Mouse (Mus musculus) intestine, postnatal 0 days (tissue): ENCODE results near the gene Emsy. TPM values are rescaled to one million over a fixed set of nuclear protein-coding genes. Genes with fewer than 3 reads are reported as not detected.
A peak's percentile ranks its signal among the peaks of the same experiment; 100 is the strongest.

Source experiments
- ATAC-seq: fragments of 200-750 bp; cut with Nextera tagmentation; 2 replicates; pipeline ENCODE4 v1.8.0; 2017; ENCODE audit warnings: mild to moderate bottlenecking, moderate TSS enrichment, moderate library complexity
- H3K27ac ChIP-seq: fragments of 300-500 bp; sonication (generic); 2 replicates; pipeline ENCODE4 v1.5.1; 2014; ENCODE audit warnings: mild to moderate bottlenecking, low read depth, low read length, moderate library complexity
- H3K27me3 ChIP-seq: fragments of 300-500 bp; sonication (generic); replicated peaks from 2 replicates; pipeline ENCODE4 v1.6.1; 2014; ENCODE audit warnings: low read length, mixed read lengths; ENCODE audit not compliant: control insufficient read depth, insufficient read depth
- H3K36me3 ChIP-seq: fragments of 300-500 bp; sonication (generic); 2 replicates; pipeline ENCODE4 v1.6.1; 2014; ENCODE audit warnings: mild to moderate bottlenecking, moderate library complexity; ENCODE audit not compliant: control insufficient read depth, insufficient read depth
- H3K4me1 ChIP-seq: fragments of 300-500 bp; sonication (generic); replicated peaks from 2 replicates; pipeline ENCODE4 v1.6.1; 2014; ENCODE audit warnings: antibody characterized with exemption, low read length, mixed read lengths; ENCODE audit not compliant: control insufficient read depth, insufficient read depth
- H3K4me2 ChIP-seq: fragments of 300-500 bp; sonication (generic); replicated peaks from 2 replicates; pipeline ENCODE4 v1.6.1; 2014; ENCODE audit warnings: low read depth, mild to moderate bottlenecking, moderate library complexity
- H3K4me3 ChIP-seq: fragments of 300-500 bp; sonication (generic); 2 replicates; pipeline ENCODE4 v1.5.1; 2014; ENCODE audit warnings: low read depth, low read length
- H3K9ac ChIP-seq: fragments of 300-500 bp; sonication (generic); 2 replicates; pipeline ENCODE4 v1.6.1; 2014; ENCODE audit warnings: mild to moderate bottlenecking, low read depth, low read length
- H3K9me3 ChIP-seq: fragments of 300-500 bp; sonication (generic); 2 replicates; pipeline ENCODE4 v1.6.1; 2016; ENCODE audit warnings: mixed run types; ENCODE audit not compliant: control insufficient read depth
- CTCF ChIP-seq: sonication (generic); IDR thresholded peaks from 2 replicates; pipeline ENCODE4 v1.5.1; 2016; ENCODE audit warnings: low read depth, mild to moderate bottlenecking, control low read depth, antibody characterized with exemption, moderate library complexity
- WGBS: fragments of 180-500 bp; shearing (Covaris S2); extraction: QIAGEN DNeasy Blood & Tissue Kit; methylation state at CpG from one replicate; pipeline ENCODE4 v1.1.7; 2014; 5-methylcytosine and 5-hydroxymethylcytosine counted together
- polyA plus RNA-seq: library from polyadenylated mRNA; unstranded; fragments of >200 nt; fragmentation: Nextera tagmentation; extraction: Ambion mirVana; gene quantifications from 2 replicates; pipeline ENCODE4 v1.2.1, GENCODE M21; 2015

Emsy gene
- polyA plus RNA-seq, 1 experiment from 2014 or later, result 5.8 TPM

DNA sequence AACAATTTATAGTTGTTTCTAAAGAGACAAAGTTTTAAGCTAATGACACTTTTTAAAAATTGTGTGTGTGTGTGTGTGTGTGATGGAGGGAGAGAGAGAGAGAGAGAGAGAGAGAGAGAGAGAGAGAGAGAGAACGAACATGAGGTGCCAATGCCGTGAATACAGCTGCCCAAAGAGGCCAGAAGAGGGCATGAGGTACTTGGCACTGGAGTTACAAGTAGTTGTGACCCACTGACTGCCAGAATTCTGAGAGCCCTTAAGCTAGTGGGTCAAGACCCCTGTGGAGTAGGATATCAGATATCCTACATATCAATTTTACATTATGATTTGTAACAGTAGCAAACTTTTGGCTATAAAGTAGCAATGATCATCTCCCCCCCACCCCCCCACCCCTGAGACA lies 4.9 kb downstream of the Emsy start:
- H3K4me2 ChIP-seq, result no peak overlapping the region
- H3K27ac ChIP-seq, result no peak overlapping the region
- H3K36me3 ChIP-seq, result peaks cover 19% of the 10 kb centered on the region
- H3K9ac ChIP-seq, result no peak overlapping the region
- ATAC-seq, result no peak
- peak; percentile 29; the same call in 1 of the 2 replicates for TF ChIP-seq CTCF
- 79% methylated on average over 2 of the region's 2 CpGs for WGBS
- H3K4me1 ChIP-seq, result no peaks in the 10 kb centered on the region
- no peak overlapping the region for H3K4me3 ChIP-seq
- no peaks in the 10 kb centered on the region for H3K9me3 ChIP-seq
- H3K27me3 ChIP-seq, result no peaks in the 10 kb centered on the region

DNA sequence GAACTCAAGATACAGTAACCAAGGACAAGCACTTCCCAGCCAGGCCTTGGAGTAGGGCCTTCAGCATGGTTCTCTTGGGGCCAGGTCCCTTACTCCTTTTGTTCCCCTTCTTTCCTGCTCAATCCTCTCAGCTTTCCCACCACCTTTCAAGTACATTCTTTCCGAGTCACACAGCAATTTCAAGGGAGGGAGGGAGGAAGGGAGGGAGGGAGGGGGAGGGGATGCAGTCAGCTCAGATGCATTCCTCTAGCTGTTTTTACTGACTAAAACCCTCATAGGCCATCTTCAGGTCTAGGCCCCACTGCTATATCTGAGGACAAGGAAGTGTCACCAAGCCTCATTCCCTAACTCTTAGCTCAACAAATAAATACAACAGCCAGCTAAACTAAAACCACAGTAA lies 12.3 kb downstream of the Emsy start:
- Histone ChIP-seq H3K9ac (no peak overlapping the region), H3K27ac (no peak overlapping the region), H3K9me3 (no peaks in the 10 kb centered on the region), H3K27me3 (no peaks in the 10 kb centered on the region), H3K4me3 (no peak overlapping the region), H3K4me2 (no peak overlapping the region), H3K36me3 (peaks cover 26% of the 10 kb centered on the region; the same call in 1 of the 2 replicates), H3K4me1 (no peaks in the 10 kb centered on the region)
- no peak for ATAC-seq
- no peak for TF ChIP-seq CTCF
- 27% methylated on average over 1 of the region's 1 CpGs for WGBS

DNA sequence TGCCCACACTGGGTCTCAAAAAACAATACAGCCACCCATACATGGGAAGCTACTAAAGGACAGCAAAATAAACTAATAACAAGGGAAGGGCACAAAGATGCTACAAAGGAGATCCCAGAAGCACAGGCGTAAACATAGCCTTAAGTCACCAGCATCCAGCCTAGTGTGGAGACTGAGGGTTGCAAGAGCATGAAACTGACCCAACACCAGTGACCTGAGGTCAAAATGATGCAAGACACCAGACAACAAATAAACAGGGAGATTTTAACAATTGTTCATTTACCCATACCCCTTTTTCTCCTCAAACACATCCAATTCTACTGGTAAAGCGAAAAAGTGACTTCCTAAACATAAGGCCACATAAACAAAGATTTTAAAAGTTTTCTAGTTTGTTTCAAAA lies 20.0 kb downstream of the Emsy start:
- Histone ChIP-seq H3K4me3 (no peak overlapping the region), H3K9me3 (no peaks in the 10 kb centered on the region), H3K36me3 (peaks cover 25% of the 10 kb centered on the region; the same call in 1 of the 2 replicates), H3K27me3 (no peaks in the 10 kb centered on the region), H3K27ac (no peak overlapping the region), H3K4me2 (no peak overlapping the region), H3K9ac (no peak overlapping the region), H3K4me1 (no peaks in the 10 kb centered on the region)
- 95% methylated on average over 2 of the region's 2 CpGs for WGBS
- no peak for TF ChIP-seq CTCF
- no peak for ATAC-seq

DNA sequence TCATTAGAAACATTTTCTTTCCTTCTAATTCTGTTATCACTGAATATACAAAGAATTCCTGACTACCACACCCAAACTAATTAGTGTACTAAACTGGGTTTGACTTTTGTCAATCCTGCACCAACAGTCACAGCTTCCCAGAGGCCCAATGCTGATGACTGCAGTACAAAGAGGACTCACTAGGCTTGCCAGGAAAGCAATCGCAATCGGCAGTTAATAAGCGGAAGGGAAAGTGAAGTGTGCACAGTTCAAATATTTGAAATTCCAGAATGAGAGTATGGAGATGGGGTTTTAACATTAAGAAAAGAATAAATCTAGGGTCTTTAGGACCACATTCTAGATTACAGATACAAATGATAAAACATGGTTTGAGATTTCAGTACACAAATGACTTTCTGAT lies 23.6 kb downstream of the Emsy start:
- Histone ChIP-seq H3K27ac (no peak overlapping the region), H3K9ac (no peak overlapping the region), H3K27me3 (no peaks in the 10 kb centered on the region), H3K36me3 (peaks cover 26% of the 10 kb centered on the region; the same call in 1 of the 2 replicates), H3K4me2 (no peak overlapping the region), H3K4me1 (no peaks in the 10 kb centered on the region), H3K9me3 (no peaks in the 10 kb centered on the region), H3K4me3 (no peak overlapping the region)
- no peak for ATAC-seq
- WGBS, result 34% methylated on average over 3 of the region's 3 CpGs
- no peak for TF ChIP-seq CTCF

DNA sequence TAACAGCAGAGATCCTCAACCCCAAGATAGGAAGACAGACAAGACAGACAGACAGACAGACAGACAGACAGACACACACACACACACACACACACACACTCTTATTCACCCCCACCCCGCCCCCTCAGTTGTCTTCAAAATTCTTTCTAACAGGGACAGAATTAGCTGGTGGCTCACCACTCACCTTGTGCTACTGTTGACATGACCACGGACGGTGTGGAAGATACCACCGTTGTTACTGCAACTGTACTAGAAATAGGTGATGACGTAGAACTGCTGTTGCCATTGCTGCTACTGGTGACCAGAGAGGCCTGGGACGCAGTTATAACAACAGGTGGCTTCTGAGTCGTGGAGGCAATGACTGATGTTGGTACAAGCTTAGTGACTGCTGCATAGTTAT lies 26.6 kb downstream of the Emsy start:
- Histone ChIP-seq H3K4me3 (no peak overlapping the region), H3K27me3 (no peaks in the 10 kb centered on the region), H3K4me1 (no peaks in the 10 kb centered on the region), H3K36me3 (peaks cover 29% of the 10 kb centered on the region), H3K4me2 (no peak overlapping the region), H3K9me3 (no peaks in the 10 kb centered on the region), H3K9ac (no peak overlapping the region), H3K27ac (no peak overlapping the region)
- ATAC-seq, result no peak
- WGBS, result 87% methylated on average over 7 of the region's 7 CpGs
- TF ChIP-seq CTCF, result no peak

DNA sequence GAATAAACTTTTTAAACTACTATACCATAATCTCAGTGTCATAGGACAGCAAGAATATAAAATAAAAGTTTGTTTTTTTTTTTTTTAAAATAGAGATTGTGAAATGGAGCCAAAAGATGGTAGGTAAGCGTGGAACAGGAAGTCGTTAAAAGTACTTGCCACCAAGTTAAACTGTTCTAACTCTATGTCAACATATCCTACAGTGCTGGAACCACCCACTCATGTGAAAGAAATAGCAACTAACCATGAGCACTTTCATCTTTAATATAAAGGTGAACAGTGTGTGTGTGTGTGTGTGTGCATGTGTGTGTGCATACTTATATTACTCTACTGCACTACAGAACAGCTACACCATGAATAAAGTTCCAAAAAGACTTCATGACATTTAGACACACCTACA lies 38.8 kb downstream of the Emsy start:
- Histone ChIP-seq H3K36me3 (peaks cover 31% of the 10 kb centered on the region), H3K27me3 (no peaks in the 10 kb centered on the region), H3K9me3 (no peaks in the 10 kb centered on the region), H3K4me2 (no peak overlapping the region), H3K27ac (no peak overlapping the region), H3K9ac (no peak overlapping the region), H3K4me1 (no peaks in the 10 kb centered on the region), H3K4me3 (no peak overlapping the region)
- 63% methylated on average over 2 of the region's 2 CpGs for WGBS
- TF ChIP-seq CTCF, result no peak
- ATAC-seq, result no peak

DNA sequence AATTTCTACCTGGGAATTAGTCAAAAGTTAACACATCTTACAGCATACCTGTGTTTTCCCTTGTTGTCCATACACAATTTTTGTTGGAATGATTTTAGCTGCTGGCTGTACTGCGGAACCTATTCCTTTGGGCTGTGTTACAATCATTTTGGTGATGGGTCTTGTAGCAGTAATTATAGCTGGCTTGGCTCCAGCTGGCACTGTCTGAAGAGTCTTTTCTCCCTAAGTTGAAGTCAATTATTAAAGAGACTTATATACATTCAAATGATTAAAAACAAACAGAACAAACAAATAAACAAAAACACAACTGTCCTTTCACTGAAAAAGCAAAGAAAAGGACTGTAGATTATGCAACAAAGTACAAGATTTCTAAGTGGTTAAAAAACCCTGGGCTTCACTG lies 43.6 kb downstream of the Emsy start:
- Histone ChIP-seq H3K9ac (no peak overlapping the region), H3K36me3 (peaks cover 20% of the 10 kb centered on the region), H3K27me3 (no peaks in the 10 kb centered on the region), H3K4me3 (no peak overlapping the region), H3K9me3 (no peaks in the 10 kb centered on the region), H3K4me1 (no peaks in the 10 kb centered on the region), H3K4me2 (no peak overlapping the region), H3K27ac (no peak overlapping the region)
- no peak for ATAC-seq
- WGBS, result 83% methylated on average over 1 of the region's 1 CpGs
- no peak for TF ChIP-seq CTCF
